Mouse (Mus musculus) mature B cell (primary cell): ENCODE results near the gene Flad1.

ENCODE experiments used
- in situ Hi-C: fragments of 300-500 bp; cut with MboI; formaldehyde crosslinking; loops from 2 replicates; pipeline ENCODE4 v1.14.3; 2019

The Flad1 gene

GRCm38 (mm10) chr3:89425876-89426275, 14.2 kb upstream of the Flad1 start:
- in situ Hi-C loops = no loop called here

GRCm38 (mm10) chr3:89425141-89425525, 13.5 kb upstream of the Flad1 start:
- in situ Hi-C loops = no loop called here

DNA sequence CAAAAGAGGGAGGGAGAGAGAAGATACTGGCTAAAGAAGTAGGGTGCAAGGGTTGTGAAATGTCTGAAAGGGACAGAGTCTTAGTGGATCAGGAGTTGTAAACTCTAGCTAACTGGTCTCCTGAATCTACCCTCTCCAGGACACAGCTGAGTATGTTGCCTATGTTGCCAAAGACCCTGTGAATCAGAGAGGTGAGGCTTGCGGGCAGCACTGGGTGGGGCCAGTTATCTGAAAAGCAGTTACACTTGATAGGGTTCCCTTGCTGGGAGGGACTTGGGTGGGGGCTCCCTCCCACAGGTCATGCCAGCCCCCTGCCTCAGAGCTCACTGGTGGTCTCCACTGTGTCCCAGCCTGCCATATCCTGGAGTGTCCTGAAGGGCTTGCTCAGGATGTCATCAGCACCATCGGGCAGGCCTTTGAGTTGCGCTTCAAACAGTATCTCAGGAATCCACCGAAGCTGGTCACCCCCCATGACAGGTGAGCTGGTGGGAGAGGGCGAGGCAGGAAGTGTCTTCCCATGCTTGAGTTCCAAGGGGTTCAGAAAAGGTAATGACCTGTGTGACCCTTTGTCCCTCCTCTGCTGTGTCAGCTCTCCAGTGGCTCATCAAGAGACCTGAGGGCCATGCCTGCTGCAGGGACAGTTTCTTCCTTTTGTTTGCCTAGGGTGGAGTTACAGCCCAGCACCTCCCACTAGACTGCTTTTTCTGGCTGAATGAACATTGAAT, 12.9 kb upstream of the Flad1 start:
- in situ Hi-C loops = no loop called here

DNA sequence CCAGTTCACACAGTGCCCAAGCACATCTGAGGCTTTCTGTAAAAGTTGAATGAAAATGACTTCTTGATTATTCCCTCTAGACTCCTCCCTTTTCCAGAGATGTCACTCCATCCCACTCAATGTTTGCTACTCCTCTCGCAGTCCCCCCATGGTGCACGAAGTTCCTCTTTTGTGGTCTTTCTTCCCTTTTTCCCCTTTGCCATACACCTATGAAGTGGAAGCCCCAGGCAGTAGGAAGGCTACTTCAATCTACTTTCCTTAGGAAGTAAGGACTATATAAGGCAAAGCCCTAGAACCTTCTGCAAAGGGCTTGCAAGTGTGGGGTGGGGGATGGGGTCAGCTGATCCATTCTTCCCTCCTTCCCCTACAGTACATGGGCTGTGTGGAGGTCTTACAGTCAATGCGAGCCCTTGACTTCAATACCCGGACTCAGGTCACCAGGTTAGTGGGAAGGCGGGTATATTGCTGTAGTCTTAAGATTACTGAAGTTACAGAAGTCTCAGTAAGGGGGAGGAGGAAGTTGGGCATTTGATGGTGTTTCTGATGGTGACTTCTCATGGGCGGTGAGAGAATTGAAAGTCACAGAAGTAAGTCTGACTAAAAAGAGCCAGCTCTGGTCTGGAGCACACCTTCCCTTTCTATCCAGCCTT, 11.0 kb upstream of the Flad1 start:
- in situ Hi-C loops = no loop called here

GRCm38 (mm10) chr3:89421810-89422473, 10.3 kb upstream of the Flad1 start:
- in situ Hi-C loops = no loop called here

DNA sequence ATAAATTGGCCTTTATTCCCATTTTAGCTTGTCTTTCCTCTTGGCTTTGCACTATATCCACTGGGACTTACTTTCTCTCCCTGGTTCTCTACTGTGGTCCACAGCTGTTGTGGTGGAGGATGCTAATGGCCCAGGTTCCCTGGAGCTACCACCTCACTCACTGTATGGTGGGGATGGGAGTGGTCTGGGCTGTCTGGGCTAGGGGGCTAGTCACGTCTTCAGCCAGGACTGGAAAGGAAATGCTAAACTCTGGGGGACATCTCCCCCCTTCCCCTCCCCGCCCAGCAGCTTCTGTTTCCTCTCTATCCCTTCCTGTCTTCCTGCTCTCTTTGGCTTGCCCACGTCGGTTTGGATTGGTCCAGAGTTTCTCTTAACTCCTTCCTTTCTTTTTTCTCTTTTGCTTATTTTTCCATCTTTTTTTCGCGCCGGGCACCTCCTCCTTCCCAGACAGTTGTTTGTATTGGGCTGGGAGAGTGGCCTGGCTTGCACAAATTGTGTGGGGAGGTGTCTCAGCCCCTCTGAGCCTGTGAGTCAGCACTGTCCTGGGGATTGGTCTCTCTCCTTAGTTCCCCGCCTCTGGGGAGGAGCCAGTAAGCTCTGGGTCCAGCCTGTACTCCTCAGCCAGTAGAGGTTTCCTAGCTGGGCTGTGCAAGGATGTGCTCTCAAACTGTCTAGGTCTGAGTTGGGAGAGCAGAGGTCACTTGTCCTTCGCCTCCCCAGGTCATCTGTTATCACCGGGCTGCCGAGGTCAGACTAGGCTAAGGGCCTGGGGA, 9.5 kb upstream of the Flad1 start:
- in situ Hi-C loops = no loop called here

DNA sequence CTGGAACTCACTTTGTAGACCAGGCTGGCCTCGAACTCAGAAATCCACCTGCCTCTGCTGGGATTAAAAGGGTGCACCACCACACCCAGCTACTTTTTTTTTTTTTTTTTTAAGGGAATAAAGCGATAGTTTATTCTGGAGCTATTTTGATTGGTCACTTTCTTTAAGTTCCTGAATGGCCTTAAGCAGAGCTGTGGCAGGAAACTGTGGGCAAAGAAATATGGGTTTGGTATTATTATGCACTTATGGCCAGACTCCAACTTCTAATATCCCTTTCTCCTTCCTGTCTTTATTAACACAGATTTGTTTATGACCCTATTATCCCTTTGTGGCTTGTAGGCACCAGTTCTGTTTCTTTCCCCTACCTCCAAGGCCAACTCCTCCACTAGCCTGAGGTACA, 8.8 kb upstream of the Flad1 start:
- in situ Hi-C loops = no loop called here

- in situ Hi-C loops = no loop called here
Measured at GRCm38 (mm10) chr3:89419981-89420380, 8.3 kb upstream of the Flad1 start.

DNA sequence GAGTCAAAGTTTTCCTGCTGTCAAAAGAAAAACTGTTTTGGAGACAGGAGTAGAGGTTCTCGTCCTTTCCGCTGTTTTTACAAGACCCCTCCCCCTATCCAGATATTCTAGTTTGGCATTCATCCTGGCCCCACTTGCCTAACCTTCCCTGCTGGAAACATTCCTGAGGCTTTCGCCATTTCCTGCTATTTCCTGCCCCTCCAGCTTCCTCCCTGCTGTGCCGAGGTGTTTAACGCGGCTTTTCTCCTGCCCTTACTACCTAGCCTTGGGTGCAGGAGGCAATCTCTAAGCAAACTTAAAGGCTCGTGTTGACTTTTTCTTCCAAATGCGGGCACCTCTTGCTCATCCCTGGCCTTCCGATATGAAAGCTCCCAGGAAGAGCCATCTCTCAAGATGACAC, 7.9 kb upstream of the Flad1 start:
- in situ Hi-C loops = no loop called here

- in situ Hi-C loops = no loop called here
Measured at GRCm38 (mm10) chr3:89418861-89419250, 7.2 kb upstream of the Flad1 start.

DNA sequence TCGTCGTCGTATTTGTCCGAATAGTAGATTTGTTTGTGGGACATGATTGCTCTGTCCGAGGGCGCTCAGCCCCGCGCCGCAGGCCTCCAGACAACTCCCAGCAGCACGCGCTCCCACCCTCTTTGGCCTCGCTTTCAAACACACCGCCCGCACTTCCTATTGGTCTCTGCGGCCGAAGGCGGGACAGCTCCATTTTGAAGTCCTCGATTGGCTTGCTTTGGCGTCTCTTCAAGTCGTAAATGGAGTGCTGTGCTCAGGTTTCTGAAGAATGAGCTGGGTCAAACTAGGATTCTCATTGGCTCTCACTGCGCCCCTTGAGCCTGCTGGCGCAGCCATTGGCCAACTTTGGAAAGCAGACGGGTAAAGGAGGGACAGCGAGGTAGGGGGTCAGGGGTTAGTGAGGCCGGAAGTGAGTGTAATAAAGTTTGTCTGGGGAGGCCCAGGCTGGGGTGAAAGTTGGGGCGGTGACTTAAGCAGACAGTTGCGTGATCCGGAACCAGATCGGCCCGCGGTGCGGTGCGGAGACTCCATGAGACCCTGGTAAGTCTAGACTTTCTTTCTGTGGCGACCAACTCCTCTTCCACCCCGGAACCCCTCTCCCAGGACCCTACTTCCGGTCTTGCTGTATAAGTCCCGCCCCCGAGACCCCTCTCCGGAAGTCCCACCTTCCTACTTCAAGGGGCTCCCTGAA, 6.6 kb upstream of the Flad1 start, which contains the start of the genes Cks1b and Shc1:
Cks1b (minus strand) TSS at position 214 of the 691 bp plus-strand sequence.
Shc1 (plus strand) TSS at position 274 of the 691 bp plus-strand sequence.
- in situ Hi-C loops = no loop called here

GRCm38 (mm10) chr3:89417840-89418169, 6.1 kb upstream of the Flad1 start:
- in situ Hi-C loops = no loop called here

DNA sequence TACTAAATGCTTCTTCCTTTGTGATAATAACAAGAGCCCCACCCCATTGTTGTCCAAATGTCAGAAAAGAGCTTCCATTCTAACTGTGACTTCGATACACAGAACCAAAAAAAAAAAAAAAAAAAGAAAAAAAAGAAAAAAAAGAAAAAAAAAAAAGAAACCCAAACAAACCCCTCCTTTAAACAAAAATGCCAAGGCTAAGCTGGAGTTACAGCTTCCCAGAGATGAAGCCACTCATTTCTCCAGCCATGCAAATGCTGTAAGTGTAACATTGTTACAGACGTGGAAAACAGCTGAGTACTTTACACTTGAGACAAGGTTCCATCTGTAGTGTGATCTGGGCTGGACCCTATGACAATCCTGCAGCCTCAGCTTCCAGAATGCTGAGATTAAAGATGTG, 5.5 kb upstream of the Flad1 start:
- in situ Hi-C loops = no loop called here

DNA sequence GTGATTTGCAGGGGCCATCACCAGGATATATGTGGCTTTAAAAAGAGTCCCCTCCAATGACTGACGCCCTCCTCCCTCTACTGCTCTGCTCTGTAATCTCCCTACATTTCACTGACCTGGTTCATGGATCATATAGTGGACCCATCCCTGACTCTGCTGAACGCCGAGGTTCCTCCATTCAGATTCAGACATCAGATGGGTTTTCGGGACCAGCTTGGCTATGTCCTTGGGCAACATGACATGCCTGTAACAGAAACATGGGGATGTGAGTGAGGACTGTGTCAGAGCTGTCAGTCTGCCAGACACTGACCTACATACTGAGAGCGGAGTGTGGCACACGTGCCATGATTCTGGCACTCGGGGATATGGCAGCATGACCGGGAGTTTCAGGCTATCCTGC, 4.5 kb upstream of the Flad1 start:
- in situ Hi-C loops = no loop called here

DNA sequence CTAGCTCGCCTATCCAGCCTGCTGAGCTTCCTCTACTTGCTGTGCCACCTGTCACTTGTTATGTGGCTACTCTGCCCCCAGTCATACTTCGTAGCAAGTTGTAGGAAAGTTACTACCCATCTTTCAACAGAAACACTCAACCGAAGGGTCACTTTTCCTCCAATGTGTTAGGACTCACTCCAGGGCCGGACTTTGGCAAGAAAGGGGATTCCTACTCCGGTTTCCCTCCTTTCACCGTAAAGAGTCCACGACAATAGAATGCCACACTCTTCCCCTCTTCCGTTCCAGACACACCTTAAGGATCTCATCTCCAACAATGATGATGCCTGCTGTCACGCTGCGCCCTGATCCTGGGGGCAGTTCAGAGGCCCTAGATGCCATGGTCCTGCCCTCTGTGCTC, 806 bp downstream of the Flad1 start:
- in situ Hi-C loops = no loop called here

- in situ Hi-C loops = no loop called here
Measured at GRCm38 (mm10) chr3:89409701-89410100, 2.0 kb downstream of the Flad1 start.

DNA sequence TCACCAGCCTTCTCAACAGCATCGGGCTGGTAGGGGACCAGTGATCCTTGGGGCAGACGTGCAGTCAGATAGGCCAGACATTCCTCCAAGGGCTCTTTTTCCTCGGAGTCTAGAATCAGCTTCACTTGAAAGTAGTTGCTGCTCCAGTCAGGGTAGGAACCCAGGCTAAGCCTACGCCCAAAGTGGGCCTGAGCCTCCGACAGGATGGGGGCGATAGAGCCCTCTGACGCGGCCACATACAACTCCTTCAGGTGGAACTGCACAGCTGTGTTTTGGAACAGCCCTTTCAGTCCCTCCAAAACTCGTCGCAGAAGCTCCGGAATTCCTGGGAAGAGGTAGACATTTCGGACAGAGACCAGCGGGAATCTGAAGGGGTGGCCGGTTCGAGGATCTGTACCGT, 3.2 kb downstream of the Flad1 start:
- in situ Hi-C loops = no loop called here

GRCm38 (mm10) chr3:89406887-89407286, 4.8 kb downstream of the Flad1 start:
- in situ Hi-C loops = no loop called here

DNA sequence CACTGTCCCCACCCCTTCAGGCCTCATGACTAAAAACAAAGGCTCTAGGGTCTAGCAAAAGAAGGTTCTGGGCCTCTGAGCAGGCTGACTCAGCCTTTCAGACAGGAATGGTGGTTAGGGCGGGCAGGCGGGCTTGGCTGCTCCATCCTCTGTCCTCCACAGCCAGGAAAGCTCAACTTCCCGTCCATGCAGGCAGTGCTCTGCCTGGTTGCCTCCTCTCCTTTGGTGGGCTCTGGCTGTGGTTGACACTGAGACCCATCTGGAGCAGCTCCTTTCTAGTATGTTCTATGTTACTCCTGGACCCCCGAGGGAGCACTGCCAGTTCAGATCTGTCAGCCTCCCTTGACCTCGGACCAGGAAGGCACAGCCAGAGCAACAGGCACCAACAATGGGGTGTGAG, 9.0 kb downstream of the Flad1 start, which contains the start of gene Lenep:
Lenep (minus strand) TSS at position 101 of the 400 bp plus-strand sequence.
- in situ Hi-C loops = no loop called here

- in situ Hi-C loops = no loop called here
Measured at GRCm38 (mm10) chr3:89401329-89401728, 10.3 kb downstream of the Flad1 start.

DNA sequence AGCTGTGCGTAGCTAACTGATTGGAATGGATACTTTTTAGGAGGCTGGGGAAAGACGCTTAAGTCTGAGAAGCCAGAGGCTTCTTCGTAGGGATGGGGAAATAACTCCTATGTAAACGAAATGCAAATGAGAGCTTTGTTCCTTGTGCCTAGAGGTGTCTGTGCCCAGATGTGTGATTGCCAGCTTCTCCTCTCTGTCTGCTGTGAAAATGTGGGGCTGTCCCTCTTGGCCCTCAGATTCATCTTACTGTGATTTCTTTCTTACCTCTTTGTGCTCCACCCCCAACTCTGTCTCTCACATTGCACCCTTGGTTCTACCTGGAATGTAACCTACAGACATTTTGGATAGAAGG, 15.0 kb downstream of the Flad1 start:
- in situ Hi-C loops = no loop called here
